Mouse (Mus musculus) ES-E14 (cell line): Measurements from ENCODE around the gene Acad12. TPM values are rescaled to one million over a fixed set of nuclear protein-coding genes. Genes with fewer than 3 reads are reported as not detected.

Source experiments
- DNase-seq: peaks from one replicate; pipeline ENCODE4 v3.0.0-alpha.2; 2013; ENCODE audit warnings: low read depth, low spot score
- H3K27ac ChIP-seq: 2 replicates; pipeline ENCODE4 v1.5.1; 2012; ENCODE audit warnings: low read depth, mild to moderate bottlenecking, low read length, moderate library complexity, mixed read lengths; ENCODE audit not compliant: poor library complexity, insufficient read depth, severe bottlenecking
- H3K36me3 ChIP-seq: 2 replicates; pipeline ENCODE4 v1.6.1; 2012; ENCODE audit warnings: mild to moderate bottlenecking, low read length, moderate library complexity, mixed read lengths; ENCODE audit not compliant: control insufficient read depth, poor library complexity, insufficient read depth, severe bottlenecking
- H3K4me1 ChIP-seq, 2 experiments: fragments of 150-350 bp in 1 of 2; sonication (generic) in 1 of 2; 2 replicates each; pipeline ENCODE4 v1.6.1; 2012; ENCODE audit warnings: low read length in 2 of 2, mild to moderate bottlenecking in 1 of 2, mixed read lengths in 1 of 2; ENCODE audit not compliant: control insufficient read depth in 2 of 2, insufficient read depth in 2 of 2, poor library complexity in 1 of 2
- H3K4me3 ChIP-seq, 2 experiments: fragments of 150-350 bp in 1 of 2; sonication (generic) in 1 of 2; 2 replicates each; pipeline ENCODE4 v1.5.1; 2012; ENCODE audit warnings: low read length in 2 of 2, low read depth in 1 of 2, mild to moderate bottlenecking in 1 of 2, mixed read lengths in 1 of 2; ENCODE audit not compliant: insufficient read depth in 1 of 2, poor library complexity in 1 of 2, severe bottlenecking in 1 of 2
- H3K9ac ChIP-seq: 2 replicates; pipeline ENCODE4 v1.6.1; 2012; ENCODE audit warnings: low read depth, mild to moderate bottlenecking, low read length, mixed read lengths; ENCODE audit not compliant: poor library complexity, insufficient read depth, severe bottlenecking
- H3K9me3 ChIP-seq: fragments of 150-350 bp; sonication (generic); 2 replicates; pipeline ENCODE4 v1.6.1; 2012; ENCODE audit warnings: low read depth, mild to moderate bottlenecking, low read length; ENCODE audit not compliant: control insufficient read depth, insufficient read depth
- CHD2 ChIP-seq: IDR thresholded peaks from 2 replicates; pipeline ENCODE4 v1.6.1; 2014; ENCODE audit warnings: mild to moderate bottlenecking, low read depth, low read length, inconsistent platforms
- HCFC1 ChIP-seq: IDR thresholded peaks from 2 replicates; pipeline ENCODE4 v1.6.1; 2012; ENCODE audit warnings: low read length, inconsistent platforms, borderline replicate concordance; ENCODE audit not compliant: insufficient read depth
- MAFK ChIP-seq: IDR thresholded peaks from 2 replicates; pipeline ENCODE4 v1.6.1; 2014; ENCODE audit warnings: mild to moderate bottlenecking, low read depth, low read length, inconsistent platforms; ENCODE audit not compliant: insufficient read depth
- ZC3H11A ChIP-seq: IDR thresholded peaks from 2 replicates; pipeline ENCODE4 v1.6.1; 2012; ENCODE audit warnings: low read depth, mild to moderate bottlenecking, inconsistent platforms, low read length, borderline replicate concordance
- ZNF384 ChIP-seq: IDR thresholded peaks from 2 replicates; pipeline ENCODE4 v1.6.1; 2012; ENCODE audit warnings: low read depth, low read length, inconsistent platforms
- in situ Hi-C, 2 experiments: fragments of 600-800 bp; cut with MboI; formaldehyde crosslinking; loops; one replicate each; pipeline ENCODE4 v1.15.1; 2025; ENCODE audit warnings: low sequenced_read_pairs in 2 of 2, inconsistent platforms in 1 of 2; ENCODE audit not compliant: unreplicated experiment in 2 of 2
- total RNA-seq: library from RNA; depleted of rRNA; stranded (reverse); fragments of 300-350 nt; gene quantifications from 2 replicates; pipeline ENCODE4 v1.2.3, GENCODE M21; 2012

Gene Acad12
- total RNA-seq, 1 experiment = 6.0 TPM

GRCm38 (mm10) chr5:121594714-121595313 is 23.9 kb downstream of the Acad12 start:
- Histone ChIP-seq H3K4me1 (peaks cover 2 to 21% of the 10 kb centered on the region in 2 experiments; a peak in 2 of 4 replicates), H3K27ac (no peak overlapping the region), H3K9ac (no peak overlapping the region), H3K9me3 (no peaks in the 10 kb centered on the region), H3K36me3 (peaks cover 2% of the 10 kb centered on the region; the same call in 1 of the 2 replicates), H3K4me3 (no peak overlapping the region)
- no peak for DNase-seq
- TF ChIP-seq CHD2 (no peak), ZC3H11A (no peak), ZNF384 (no peak)
- in situ Hi-C loops = no loop called here

- H3K9me3 ChIP-seq = no peaks in the 10 kb centered on the region
- H3K9ac ChIP-seq = peak within 1 kb of the TSS; percentile 85
- in situ Hi-C loops = no loop called here
- TF ChIP-seq HCFC1 (no peak), ZNF384 (no peak), ZC3H11A (no peak), MAFK (no peak), CHD2 (no peak)
- H3K27ac ChIP-seq = peak within 1 kb of the TSS; percentile 48; the same call in 1 of the 2 replicates
- H3K36me3 ChIP-seq = peaks cover 2% of the 10 kb centered on the region; the same call in 1 of the 2 replicates
- peak within 1 kb of the TSS; percentile 73 to 78 for H3K4me3 ChIP-seq
- peak; percentile 88 for DNase-seq
- peaks cover 2 to 13% of the 10 kb centered on the region in 2 experiments; a peak in 2 of 4 replicates for H3K4me1 ChIP-seq
These were observed 25.0 kb downstream of the Acad12 start, which contains the start of gene Aldh2 for GRCm38 (mm10) chr5:121593451-121594401. Aldh2 (minus strand) TSS chr5:121593824.

DNA sequence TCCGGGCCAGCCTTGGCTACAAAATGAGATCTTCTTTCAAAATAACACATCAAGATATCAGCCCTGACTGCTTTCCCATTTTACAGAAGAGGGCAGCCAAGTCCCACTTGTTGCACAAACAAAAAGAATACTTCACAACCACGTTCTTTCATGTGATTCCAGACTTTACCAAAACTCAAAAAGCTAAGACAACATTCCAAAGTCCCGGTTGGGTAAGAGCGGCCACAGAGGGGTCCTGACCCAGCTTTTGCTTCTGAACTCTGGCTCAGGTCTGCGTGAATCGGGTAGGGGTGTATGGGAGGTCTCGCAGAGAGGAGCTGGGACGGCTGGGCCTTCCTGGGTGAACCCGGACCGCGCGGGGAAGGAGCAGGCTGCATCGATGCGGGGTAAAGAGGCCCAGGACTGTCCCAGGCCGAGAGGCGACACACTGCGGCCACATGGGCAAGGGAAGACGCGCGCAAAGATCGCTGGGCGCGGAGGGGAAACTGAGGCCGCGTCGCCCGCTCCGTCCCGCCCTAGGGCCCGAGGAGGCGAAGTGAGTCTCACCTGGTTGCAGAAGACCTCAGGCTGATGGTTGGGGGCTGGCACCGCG is 25.8 kb downstream of the Acad12 start:
- Histone ChIP-seq H3K4me3 (peak overlapping the region; percentile 73 to 78), H3K36me3 (peaks cover 2% of the 10 kb centered on the region; the same call in 1 of the 2 replicates), H3K9ac (peak overlapping the region; percentile 85), H3K27ac (no peak overlapping the region), H3K9me3 (no peaks in the 10 kb centered on the region), H3K4me1 (peaks cover 2 to 8% of the 10 kb centered on the region in 2 experiments; a peak in 2 of 4 replicates)
- DNase-seq = no peak
- TF ChIP-seq ZC3H11A (0 out of 2 replicates have a peak, but pooled peaks have one; percentile 2), HCFC1 (no peak)
- in situ Hi-C loops = no loop called here

GRCm38 (mm10) chr5:121592064-121592815 is 26.5 kb downstream of the Acad12 start:
- no peak for TF ChIP-seq MAFK
- no peak for TF ChIP-seq CHD2
- TF ChIP-seq ZC3H11A = no peak
- no peak for TF ChIP-seq ZNF384
- no peak for TF ChIP-seq HCFC1
- in situ Hi-C loops = no loop called here
- peak overlapping the region; percentile 73 to 78 for H3K4me3 ChIP-seq
- H3K9me3 ChIP-seq = no peaks in the 10 kb centered on the region
- H3K9ac ChIP-seq = peak overlapping the region; percentile 85; the same call in 1 of the 2 replicates
- peaks cover 5 to 10% of the 10 kb centered on the region in 2 experiments; a peak in 2 of 4 replicates for H3K4me1 ChIP-seq
- H3K36me3 ChIP-seq = peaks cover 2% of the 10 kb centered on the region; the same call in 1 of the 2 replicates
- no peak for DNase-seq
- H3K27ac ChIP-seq = no peak overlapping the region
